Mouse (Mus musculus): ENCODE measurements around the gene Gm42906. TPM values are rescaled to one million over a fixed set of nuclear protein-coding genes. Genes with fewer than 3 reads are reported as not detected.

Gene Gm42906
- total and polyA plus RNA-seq, 2 experiments from 2014 or later = not detected

DNA sequence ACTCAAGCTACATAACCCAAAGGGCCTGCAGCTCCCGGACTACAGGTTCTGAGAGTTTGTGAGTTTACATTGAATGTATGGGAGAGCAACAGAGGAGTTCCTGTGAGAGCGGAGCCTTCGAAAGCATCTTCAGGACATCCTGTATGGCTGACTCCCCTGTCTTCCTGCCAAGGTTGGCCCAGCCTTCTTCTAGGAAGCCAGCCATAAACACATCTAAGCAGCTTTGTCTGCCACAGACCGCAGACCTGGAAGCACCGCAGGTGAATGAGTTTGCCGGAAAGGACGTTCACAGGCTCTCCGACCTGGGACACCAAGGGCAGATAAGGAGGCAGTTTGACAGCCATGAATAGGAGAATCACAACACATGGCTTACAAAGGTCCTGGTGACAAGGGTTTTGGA lies 246.7 kb downstream of the Gm42906 start:
- H3K4me2 ChIP-seq (ENCODE audit: low read depth) = no peak overlapping the region
- no peaks in the 10 kb centered on the region for H3K27me3 ChIP-seq (ENCODE audit: insufficient read depth, low read length)
- ATAC-seq = no peak
- no peak for TF ChIP-seq CTCF (IDR thresholded peaks at IDR 0.05; ENCODE audit: low read depth)
- no peaks in the 10 kb centered on the region for H3K36me3 ChIP-seq (ENCODE audit: insufficient read depth)
- no peak overlapping the region for H3K27ac ChIP-seq (ENCODE audit: low read depth, low read length)
- H3K9ac ChIP-seq = no peak overlapping the region
- WGBS = 93% methylated on average over 8 of the region's 8 CpGs
- no peak for DNase-seq
- no peaks in the 10 kb centered on the region for H3K4me1 ChIP-seq (ENCODE audit: insufficient read depth)
- no peak overlapping the region for H3K4me3 ChIP-seq (ENCODE audit: low read depth, low read length)
- H3K9me3 ChIP-seq (ENCODE audit: low read length) = no peaks in the 10 kb centered on the region

DNA sequence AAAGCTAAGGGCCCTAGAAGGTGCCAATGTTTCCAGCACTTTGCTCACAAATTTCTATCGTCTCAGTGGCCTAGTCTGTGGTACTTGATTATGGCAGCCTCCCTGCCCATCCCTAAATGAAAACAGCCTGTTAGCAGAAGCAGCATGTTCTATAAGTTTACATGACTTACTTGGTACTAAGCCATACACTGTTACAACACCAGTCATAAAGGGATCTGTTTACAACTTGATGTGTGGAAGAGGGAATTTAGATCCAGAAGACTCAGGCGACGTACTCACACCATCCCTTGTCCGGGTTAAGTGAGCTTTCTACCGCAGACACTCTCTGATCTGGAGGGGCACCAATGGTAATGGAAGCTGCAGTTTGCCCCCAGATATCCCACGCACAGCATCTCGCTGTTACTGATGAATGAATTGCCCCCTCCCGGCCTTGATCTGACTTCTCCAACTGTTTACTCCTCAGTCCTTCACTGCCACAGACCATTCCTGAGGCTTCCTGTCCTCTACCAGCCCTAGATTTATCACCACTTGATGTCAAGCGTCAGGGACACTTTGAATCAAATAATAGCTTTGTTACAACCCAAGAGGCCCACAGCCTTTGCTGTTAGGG lies 247.7 kb downstream of the Gm42906 start:
- no peak for ATAC-seq
- Histone ChIP-seq H3K4me1 (ENCODE audit: insufficient read depth) (no peaks in the 10 kb centered on the region), H3K27me3 (ENCODE audit: insufficient read depth, low read length) (no peaks in the 10 kb centered on the region), H3K27ac (ENCODE audit: low read depth, low read length) (no peak overlapping the region), H3K9ac (no peak overlapping the region), H3K9me3 (ENCODE audit: low read length) (no peaks in the 10 kb centered on the region), H3K4me2 (ENCODE audit: low read depth) (no peak overlapping the region), H3K36me3 (ENCODE audit: insufficient read depth) (no peaks in the 10 kb centered on the region), H3K4me3 (ENCODE audit: low read depth, low read length) (no peak overlapping the region)
- DNase-seq = no peak
- no peak for TF ChIP-seq CTCF (IDR thresholded peaks at IDR 0.05; ENCODE audit: low read depth)
- WGBS = 90% methylated on average over 9 of the region's 9 CpGs

DNA sequence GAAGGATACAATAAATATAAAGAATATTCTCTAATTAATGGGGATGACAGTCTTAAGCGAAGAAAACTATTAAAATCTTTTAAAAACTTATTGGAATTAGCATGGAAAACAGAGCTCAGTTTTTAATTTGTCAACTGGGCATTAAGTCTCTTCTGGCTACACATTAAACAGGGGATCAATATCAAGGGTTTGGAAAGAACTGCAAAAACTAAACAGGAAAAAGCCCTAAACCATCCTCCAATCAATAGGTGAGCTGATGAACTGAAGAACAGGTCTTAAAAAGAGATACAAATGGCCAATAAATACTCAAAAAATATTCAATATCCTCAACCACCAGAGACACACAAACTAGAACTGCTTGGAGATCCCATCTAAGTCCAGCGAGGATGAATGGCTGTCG lies 250.8 kb downstream of the Gm42906 start:
- ATAC-seq (no peak), DNase-seq (no peak)
- Histone ChIP-seq H3K4me2 (ENCODE audit: low read depth) (no peak overlapping the region), H3K4me1 (ENCODE audit: insufficient read depth) (no peaks in the 10 kb centered on the region), H3K27me3 (ENCODE audit: insufficient read depth, low read length) (no peaks in the 10 kb centered on the region), H3K9me3 (ENCODE audit: low read length) (no peaks in the 10 kb centered on the region), H3K27ac (ENCODE audit: low read depth, low read length) (no peak overlapping the region), H3K4me3 (ENCODE audit: low read depth, low read length) (no peak overlapping the region), H3K36me3 (ENCODE audit: insufficient read depth) (no peaks in the 10 kb centered on the region), H3K9ac (no peak overlapping the region)
- WGBS = 93% methylated on average over 3 of the region's 3 CpGs
- TF ChIP-seq CTCF (IDR thresholded peaks at IDR 0.05; ENCODE audit: low read depth) = no peak

DNA sequence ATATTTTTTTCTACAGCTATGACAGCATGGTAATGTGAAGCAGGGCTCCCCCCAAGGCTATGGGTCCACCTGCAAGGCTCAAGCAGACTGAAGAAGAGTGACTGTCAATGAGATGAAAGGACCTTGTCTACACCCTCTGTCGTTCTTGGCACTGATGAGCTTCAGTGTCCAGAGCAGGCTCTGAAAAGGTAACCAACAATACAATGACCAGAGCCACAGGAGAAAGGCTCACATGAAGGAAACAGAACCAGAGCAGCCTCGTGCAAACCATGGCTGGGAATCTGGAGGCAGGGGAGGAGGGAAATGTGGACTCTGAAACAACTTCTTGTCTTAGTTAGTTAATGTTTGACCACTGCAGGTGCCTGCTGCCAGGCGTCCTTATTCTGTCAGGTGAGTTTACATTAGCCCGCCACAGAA lies 252.1 kb downstream of the Gm42906 start:
- Histone ChIP-seq H3K4me3 (ENCODE audit: low read depth, low read length) (no peak overlapping the region), H3K36me3 (ENCODE audit: insufficient read depth) (no peaks in the 10 kb centered on the region), H3K4me2 (ENCODE audit: low read depth) (no peak overlapping the region), H3K9ac (no peak overlapping the region), H3K4me1 (ENCODE audit: insufficient read depth) (no peaks in the 10 kb centered on the region), H3K27me3 (ENCODE audit: insufficient read depth, low read length) (no peaks in the 10 kb centered on the region), H3K27ac (ENCODE audit: low read depth, low read length) (no peak overlapping the region), H3K9me3 (ENCODE audit: low read length) (no peaks in the 10 kb centered on the region)
- WGBS = 81% methylated on average over 4 of the region's 4 CpGs
- ATAC-seq (no peak), DNase-seq (no peak)
- TF ChIP-seq CTCF (IDR thresholded peaks at IDR 0.05; ENCODE audit: low read depth) = no peak

DNA sequence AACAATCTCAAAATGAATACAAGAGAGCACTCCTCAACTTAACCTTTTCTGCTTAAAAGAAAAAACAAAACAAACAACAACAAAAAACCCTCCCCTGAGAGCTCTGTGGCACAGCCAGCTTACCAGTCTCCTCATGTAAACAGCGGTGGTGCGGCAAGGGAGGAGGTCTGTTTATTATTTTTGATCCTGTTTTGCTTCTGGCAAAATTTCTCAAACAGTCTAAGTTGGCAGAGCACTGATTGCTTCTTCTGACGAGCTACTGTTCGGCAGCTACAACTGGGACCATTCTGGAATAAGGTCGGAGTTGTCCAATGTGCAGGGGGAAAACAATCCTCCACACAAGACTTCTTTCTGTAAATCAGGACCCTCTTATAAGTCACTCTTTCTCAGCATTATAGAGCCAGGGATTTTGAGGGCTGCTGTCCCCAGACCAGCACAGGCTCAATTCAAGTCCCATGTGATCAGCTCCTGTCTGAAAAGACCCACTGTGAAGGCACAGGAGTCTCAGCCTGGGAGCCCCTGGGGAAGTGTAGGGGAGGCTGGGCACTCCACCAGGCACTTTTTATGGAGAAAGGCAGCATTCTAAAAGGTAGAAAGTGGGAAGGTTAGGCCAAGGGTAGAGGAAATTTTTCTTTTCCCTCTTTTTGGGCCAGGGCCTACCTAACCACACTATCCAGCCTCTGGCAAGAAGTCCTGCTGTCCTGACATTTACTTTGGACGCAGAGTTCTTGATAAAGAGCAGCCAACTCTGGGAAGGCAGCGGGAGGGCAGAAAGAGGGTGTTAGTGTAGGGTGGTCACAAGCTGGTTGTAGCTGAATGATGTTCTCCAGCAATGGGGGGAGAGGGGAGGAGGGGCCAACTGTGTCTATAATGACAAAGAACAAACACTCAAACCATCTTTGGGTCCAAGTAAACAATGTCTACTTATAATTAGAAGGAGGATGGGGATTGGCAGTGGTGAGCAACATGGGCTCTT lies 253.2 kb downstream of the Gm42906 start:
- DNase-seq (no peak), ATAC-seq (no peak)
- no peaks in the 10 kb centered on the region for H3K36me3 ChIP-seq (ENCODE audit: insufficient read depth)
- H3K27ac ChIP-seq (ENCODE audit: low read depth, low read length) = no peak overlapping the region
- WGBS = 61% methylated on average over 7 of the region's 7 CpGs
- no peaks in the 10 kb centered on the region for H3K27me3 ChIP-seq (ENCODE audit: insufficient read depth, low read length)
- H3K4me3 ChIP-seq (ENCODE audit: low read depth, low read length) = no peak overlapping the region
- no peaks in the 10 kb centered on the region for H3K4me1 ChIP-seq (ENCODE audit: insufficient read depth)
- TF ChIP-seq CTCF (IDR thresholded peaks at IDR 0.05; ENCODE audit: low read depth) = no peak
- H3K9me3 ChIP-seq (ENCODE audit: low read length) = no peaks in the 10 kb centered on the region
- no peak overlapping the region for H3K9ac ChIP-seq
- H3K4me2 ChIP-seq (ENCODE audit: low read depth) = no peak overlapping the region

DNA sequence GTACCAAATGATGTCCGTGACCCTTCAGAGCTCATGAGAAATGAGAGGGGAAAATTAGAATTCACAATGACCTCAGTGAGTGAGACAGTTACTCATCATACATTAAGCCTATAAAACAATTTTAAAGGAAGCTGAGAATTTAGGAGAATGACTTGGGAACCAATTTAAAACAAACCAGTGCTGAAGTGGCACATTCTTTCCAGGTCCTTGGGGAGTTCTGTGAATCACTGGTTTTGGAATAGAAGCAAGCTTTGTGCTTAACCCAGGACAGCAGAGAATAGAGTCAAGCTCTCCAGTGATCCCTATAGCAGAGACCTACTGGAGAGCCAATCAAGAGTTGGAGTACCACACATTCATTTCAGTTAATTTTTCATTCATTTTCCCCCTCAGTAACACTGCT lies 254.2 kb downstream of the Gm42906 start:
- Histone ChIP-seq H3K36me3 (ENCODE audit: insufficient read depth) (no peaks in the 10 kb centered on the region), H3K9ac (no peak overlapping the region), H3K27me3 (ENCODE audit: insufficient read depth, low read length) (no peaks in the 10 kb centered on the region), H3K4me3 (ENCODE audit: low read depth, low read length) (no peak overlapping the region), H3K4me2 (ENCODE audit: low read depth) (no peak overlapping the region), H3K9me3 (ENCODE audit: low read length) (no peaks in the 10 kb centered on the region), H3K4me1 (ENCODE audit: insufficient read depth) (no peaks in the 10 kb centered on the region), H3K27ac (ENCODE audit: low read depth, low read length) (no peak overlapping the region)
- no peak for DNase-seq
- ATAC-seq = no peak
- WGBS = 91% methylated on average over 1 of the region's 1 CpGs
- no peak for TF ChIP-seq CTCF (IDR thresholded peaks at IDR 0.05; ENCODE audit: low read depth)

DNA sequence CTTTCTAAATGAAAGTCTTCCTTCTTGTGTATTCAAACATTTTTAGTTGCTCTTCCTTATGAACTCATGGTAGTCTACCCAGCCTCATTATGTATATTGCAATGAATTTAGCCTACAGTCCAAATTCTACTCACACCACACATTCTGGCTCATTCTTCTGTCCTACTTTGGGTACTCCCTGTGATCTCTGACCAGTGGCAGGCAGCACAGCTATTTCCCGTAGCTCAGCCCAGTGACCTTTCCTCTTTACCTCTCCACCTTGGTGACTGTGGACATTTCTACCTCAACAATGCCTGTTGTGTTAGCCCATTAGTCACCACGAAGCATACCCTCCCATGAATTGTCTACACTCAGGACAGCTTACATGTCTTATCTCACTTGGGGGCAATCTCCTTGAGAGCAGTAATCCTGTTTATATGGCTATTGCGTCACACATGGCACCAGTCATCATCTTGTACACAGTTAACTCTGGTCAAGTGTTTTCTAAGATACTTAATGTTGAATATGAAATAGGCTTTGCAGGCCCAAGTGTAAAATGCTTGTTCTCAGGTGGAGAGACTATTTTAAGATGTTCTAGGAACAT lies 257.7 kb downstream of the Gm42906 start:
- no peak for TF ChIP-seq CTCF (IDR thresholded peaks at IDR 0.05; ENCODE audit: low read depth)
- no peak for ATAC-seq
- WGBS = 85% methylated on average over 3 of the region's 3 CpGs

More for the DNA sequence above, 257.7 kb downstream of the Gm42906 start:
- no peak overlapping the region for H3K27ac ChIP-seq (ENCODE audit: low read depth, low read length)
- no peaks in the 10 kb centered on the region for H3K4me1 ChIP-seq (ENCODE audit: insufficient read depth)
- no peak overlapping the region for H3K9ac ChIP-seq
- H3K4me2 ChIP-seq (ENCODE audit: low read depth) = no peak overlapping the region
- H3K36me3 ChIP-seq (ENCODE audit: insufficient read depth) = no peaks in the 10 kb centered on the region
- H3K9me3 ChIP-seq (ENCODE audit: low read length) = no peaks in the 10 kb centered on the region
- no peak for DNase-seq
- no peak overlapping the region for H3K4me3 ChIP-seq (ENCODE audit: low read depth, low read length)
- no peaks in the 10 kb centered on the region for H3K27me3 ChIP-seq (ENCODE audit: insufficient read depth, low read length)
